Comparison of ENCODE assay signal across 8 mouse cellular contexts in genomic region chr2:155512479-155512878, GRCm38 (mm10). TPM values are rescaled to one million over a fixed set of nuclear protein-coding genes. Genes with fewer than 3 reads are reported as not detected.
DNase-seq lines count a peak whose midpoint lies in the region; ATAC-seq and TF ChIP-seq lines count a peak whose summit lies in the region.

No protein-coding gene starts in this region.

- no peaks in the 10 kb centered on the region; the same call in 1 of the 2 replicates for H3K4me1 ChIP-seq in forebrain, embryonic 11.5 days (replicated peaks; ENCODE audit: control insufficient read depth, insufficient read depth, low read length)
- H3K4me1 ChIP-seq in forebrain, embryonic 12.5 days: peaks cover 41% of the 10 kb centered on the region
- H3K4me1 ChIP-seq in embryonic fibroblast, embryonic 13.5 days (ENCODE audit: control insufficient read depth, insufficient read depth, low read length): no peaks in the 10 kb centered on the region

- no peaks in the 10 kb centered on the region; the same call in 1 of the 2 replicates for H3K27me3 ChIP-seq in forebrain, embryonic 11.5 days (ENCODE audit: control insufficient read depth, insufficient read depth, low read length)
- H3K27me3 ChIP-seq in forebrain, embryonic 12.5 days: peaks cover 5% of the 10 kb centered on the region; the same call in 1 of the 2 replicates
- no peaks in the 10 kb centered on the region for H3K27me3 ChIP-seq in splenic B cell, adult 2 months (ENCODE audit: control insufficient read depth, insufficient read depth, low read length, poor library complexity, severe bottlenecking)

- no peak overlapping the region for H3K4me3 ChIP-seq in forebrain, embryonic 11.5 days (ENCODE audit: low read depth, low read length)
- no peak overlapping the region for H3K4me3 ChIP-seq in forebrain, embryonic 12.5 days (replicated peaks)
- H3K4me3 ChIP-seq in embryonic fibroblast, embryonic 13.5 days (ENCODE audit: insufficient read depth, low read length): no peak overlapping the region

- peak; percentile 46; the same call in 1 of the 2 replicates for TF ChIP-seq CTCF in embryonic fibroblast, embryonic 13.5 days (IDR thresholded peaks at IDR 0.05; ENCODE audit: borderline replicate concordance, insufficient read depth, low read length)

- no peaks in the 10 kb centered on the region for H3K9me3 ChIP-seq in forebrain, embryonic 11.5 days (ENCODE audit: control insufficient read depth, low read length)
- H3K9me3 ChIP-seq in forebrain, embryonic 12.5 days: no peaks in the 10 kb centered on the region

- no peaks in the 10 kb centered on the region for H3K36me3 ChIP-seq in forebrain, embryonic 11.5 days (ENCODE audit: control insufficient read depth, insufficient read depth, low read length)
- H3K36me3 ChIP-seq in forebrain, embryonic 12.5 days (replicated peaks): no peaks in the 10 kb centered on the region
- H3K36me3 ChIP-seq in splenic B cell, adult 2 months (ENCODE audit: control insufficient read depth, insufficient read depth, low read length, poor library complexity, severe bottlenecking): no peaks in the 10 kb centered on the region

- 65% methylated on average over 4 of the region's 4 CpGs for whole genome bisulfite sequencing in forebrain, embryonic 11.5 days
- WGBS in forebrain, embryonic 12.5 days: 72% methylated on average over 4 of the region's 4 CpGs

- H3K9ac ChIP-seq in forebrain, embryonic 11.5 days (ENCODE audit: low read length): no peak overlapping the region
- no peak overlapping the region for H3K9ac ChIP-seq in forebrain, embryonic 12.5 days

- peak; percentile 69 for DNase-seq in forebrain, embryonic 11.5 days (ENCODE audit: low spot score)
- peak; percentile 81 for DNase-seq in 416B (ENCODE audit: low read depth)
- peak; percentile 57 for DNase-seq in adrenal gland, postnatal 25 days
- DNase-seq in mesoderm, embryonic 11.5 days (ENCODE audit: low read depth, low spot score): peak; percentile 59
- DNase-seq in splenic B cell, adult 2 months (ENCODE audit: low read depth, low spot score): peak; percentile 79

- H3K4me2 ChIP-seq in forebrain, embryonic 11.5 days (ENCODE audit: low read depth, low read length, severe bottlenecking): no peak overlapping the region
- H3K4me2 ChIP-seq in forebrain, embryonic 12.5 days: no peak overlapping the region

- H3K27ac ChIP-seq in forebrain, embryonic 11.5 days (ENCODE audit: low read depth, low read length): no peak overlapping the region
- no peak overlapping the region for H3K27ac ChIP-seq in forebrain, embryonic 12.5 days
- no peak overlapping the region for H3K27ac ChIP-seq in embryonic fibroblast, embryonic 13.5 days (ENCODE audit: insufficient read depth, low read length)

- ATAC-seq in forebrain, embryonic 11.5 days (replicated peaks; ENCODE audit: low FRiP score): no peak
- ATAC-seq in forebrain, embryonic 12.5 days (ENCODE audit: low FRiP score): no peak
- ATAC-seq in inflammation-experienced regulatory T-cells, adult 6 months: peak; percentile 49

- TF ChIP-seq POLR2A in embryonic fibroblast, embryonic 13.5 days (IDR thresholded peaks at IDR 0.05; ENCODE audit: low read depth, low read length): no peak

RNA-seq across cellular contexts. Expression of gene Acss2, which starts 5.3 kb away (rescaled TPM):
- polyA plus RNA-seq in forebrain, embryonic 11.5 days (2014; fragmentation: Nextera tagmentation; extraction: Ambion mirVana): 20.6 and 22.9 TPM in 2 replicates
- polyA plus RNA-seq in forebrain, embryonic 12.5 days (2016; fragmentation: Nextera tagmentation; extraction: Ambion mirVana): 22.5 and 22.9 TPM in 2 replicates
- 89.3 and 102 TPM in 2 replicates for total RNA-seq in adrenal gland, postnatal 25 days (2021)
- 7.1 and 10.1 TPM in 2 replicates for polyA plus RNA-seq in embryonic fibroblast, embryonic 13.5 days (2011; ENCODE audit: insufficient read length, low read depth, missing spikeins)
- polyA plus RNA-seq in inflammation-experienced regulatory T-cells, adult 6 months (2017; shearing (Covaris generic)): 10 to 100 TPM in 2 of 3 experiments, 1 to 10 TPM in 1; 6.9 to 17.6 (median 15.9) TPM

RNA-seq across cellular contexts. Expression of gene Ggt7, which starts 5.6 kb away (rescaled TPM):
- polyA plus RNA-seq in forebrain, embryonic 11.5 days (2014; fragmentation: Nextera tagmentation; extraction: Ambion mirVana): 10.6 and 11.3 TPM in 2 replicates
- polyA plus RNA-seq in forebrain, embryonic 12.5 days (2016; fragmentation: Nextera tagmentation; extraction: Ambion mirVana): 27.5 and 32.1 TPM in 2 replicates
- total RNA-seq in adrenal gland, postnatal 25 days (2021): 2.3 and 5.3 TPM in 2 replicates
- 10.8 and 11.0 TPM in 2 replicates for polyA plus RNA-seq in embryonic fibroblast, embryonic 13.5 days (2011; ENCODE audit: insufficient read length, low read depth, missing spikeins)
- 10 to 100 TPM in 2 of 3 experiments, 1 to 10 TPM in 1; 8.4 to 21.5 (median 17.2) TPM for polyA plus RNA-seq in inflammation-experienced regulatory T-cells, adult 6 months (2017; shearing (Covaris generic))

RNA-seq across cellular contexts. Expression of gene Ncoa6, which starts 38.8 kb away (rescaled TPM):
- 34.3 and 35.6 TPM in 2 replicates for polyA plus RNA-seq in forebrain, embryonic 11.5 days (2014; fragmentation: Nextera tagmentation; extraction: Ambion mirVana)
- polyA plus RNA-seq in forebrain, embryonic 12.5 days (2016; fragmentation: Nextera tagmentation; extraction: Ambion mirVana): 37.8 and 38.3 TPM in 2 replicates
- total RNA-seq in adrenal gland, postnatal 25 days (2021): 58.2 and 58.4 TPM in 2 replicates
- polyA plus RNA-seq in embryonic fibroblast, embryonic 13.5 days (2011; ENCODE audit: insufficient read length, low read depth, missing spikeins): 44.7 and 44.8 TPM in 2 replicates
- polyA plus RNA-seq in inflammation-experienced regulatory T-cells, adult 6 months (2017; shearing (Covaris generic)): 10 to 100 TPM in 2 of 3 experiments, 1 to 10 TPM in 1; 8.9 to 14.5 (median 11.5) TPM
